Mouse (Mus musculus): Measurements from ENCODE around the gene Slc38a8.

The Slc38a8 gene

DNA sequence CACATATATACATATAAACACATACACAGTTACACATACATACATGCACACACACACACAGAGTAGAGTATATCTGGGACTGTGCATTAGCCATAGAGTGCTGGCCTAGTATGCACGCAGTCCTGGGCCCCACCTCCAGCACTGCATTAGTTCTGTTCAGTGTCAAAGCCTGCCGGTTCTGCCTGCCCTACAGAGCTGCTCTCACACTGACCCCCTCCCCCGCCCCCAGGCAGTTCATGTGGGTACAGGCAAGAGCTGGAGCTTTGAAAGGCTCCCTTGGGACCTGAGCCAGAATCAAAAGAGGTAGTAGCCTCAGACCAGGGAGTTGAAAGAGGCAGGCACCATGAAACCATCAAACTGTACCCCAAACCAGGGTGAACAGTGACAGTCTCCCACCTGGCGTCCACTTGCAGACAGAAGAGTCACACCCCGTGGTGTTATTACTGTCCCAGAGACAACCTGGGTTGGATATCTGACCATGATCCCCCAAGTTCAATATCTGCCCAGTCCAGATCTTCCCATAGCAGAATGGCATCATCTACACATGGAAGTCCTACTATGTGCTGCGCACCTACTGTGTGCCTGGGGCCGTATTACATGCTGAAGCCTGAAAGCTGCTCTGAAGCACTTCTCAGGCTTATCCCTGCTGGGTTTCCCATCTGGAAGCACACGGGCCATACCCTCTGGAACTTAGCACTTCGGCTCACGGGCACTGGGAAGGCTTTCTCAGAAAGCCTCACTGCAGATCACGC, 17.2 kb downstream of the Slc38a8 start:
- DNase-seq (ENCODE audit: low read depth) = no peak

GRCm38 (mm10) chr8:119478684-119479083, 22.8 kb downstream of the Slc38a8 start:
- DNase-seq (ENCODE audit: low read depth) = no peak

GRCm38 (mm10) chr8:119468091-119468490, 33.4 kb downstream of the Slc38a8 start:
- DNase-seq (ENCODE audit: low read depth) = no peak

DNA sequence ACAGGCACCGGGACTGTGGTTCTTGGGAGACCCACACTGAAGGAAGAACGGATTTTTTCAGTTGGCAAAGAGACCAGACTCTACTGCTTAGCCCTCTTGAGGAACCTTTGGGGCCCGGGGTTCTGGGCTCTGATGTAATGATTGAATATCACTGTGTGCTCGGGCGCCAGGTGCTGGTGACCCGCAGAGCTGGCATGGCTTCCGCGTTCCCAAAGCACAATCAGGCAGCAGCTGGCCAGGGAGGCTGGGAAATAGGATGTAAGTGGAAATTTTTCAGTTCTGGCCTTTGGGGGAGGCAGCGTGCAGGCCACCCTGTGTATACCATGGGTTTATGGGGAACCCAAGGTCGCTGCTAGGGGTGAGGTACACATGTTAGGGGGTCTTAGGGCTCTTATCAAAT, 34.7 kb downstream of the Slc38a8 start:
- no peak for DNase-seq (ENCODE audit: low read depth)

GRCm38 (mm10) chr8:119466105-119466504, 35.4 kb downstream of the Slc38a8 start:
- no peak for DNase-seq (ENCODE audit: low read depth)

- DNase-seq (ENCODE audit: low read depth) = no peak
These were observed 37.8 kb downstream of the Slc38a8 start for GRCm38 (mm10) chr8:119463709-119464108.

DNA sequence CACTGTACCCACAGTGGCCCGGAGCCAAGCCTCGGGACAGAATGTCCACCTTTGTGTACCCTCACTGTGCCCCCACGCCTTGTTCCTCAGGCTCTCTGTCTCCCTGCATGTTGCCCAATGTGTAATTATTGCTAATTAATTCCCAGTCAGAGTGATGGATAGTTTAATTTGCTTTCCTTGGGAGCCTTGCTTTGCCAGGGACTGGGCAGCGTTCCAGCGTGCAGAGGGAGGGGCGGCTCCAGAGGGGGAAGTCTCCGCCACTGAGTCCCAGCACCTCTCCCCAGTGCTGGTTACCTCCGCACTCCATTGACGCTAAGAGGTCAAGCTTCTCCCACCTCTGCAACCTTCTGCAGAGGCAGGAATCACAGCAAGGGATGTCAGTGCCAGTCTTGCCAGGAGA, 40.1 kb downstream of the Slc38a8 start:
- DNase-seq (ENCODE audit: low read depth) = no peak

DNA sequence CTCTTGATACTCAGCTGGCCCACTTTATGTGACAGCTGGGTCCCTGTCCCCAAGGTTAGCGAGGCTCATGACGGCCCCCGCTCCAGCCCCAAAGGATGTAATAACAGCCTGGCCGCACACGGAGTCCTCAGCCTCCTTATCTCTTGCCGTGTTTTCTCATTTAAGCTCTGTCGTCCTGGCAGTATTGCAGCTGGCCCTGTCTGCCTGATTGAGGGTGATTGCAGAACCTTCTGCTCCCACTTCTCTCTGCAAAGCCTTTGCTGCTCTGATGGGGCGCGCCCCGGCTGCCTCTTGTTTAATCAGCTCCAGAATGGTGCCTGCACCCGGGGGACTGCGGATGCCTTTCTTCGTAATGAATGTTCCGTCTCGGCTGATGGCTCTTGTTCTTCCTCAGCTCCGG, 41.8 kb downstream of the Slc38a8 start:
- DNase-seq (ENCODE audit: low read depth) = no peak

DNA sequence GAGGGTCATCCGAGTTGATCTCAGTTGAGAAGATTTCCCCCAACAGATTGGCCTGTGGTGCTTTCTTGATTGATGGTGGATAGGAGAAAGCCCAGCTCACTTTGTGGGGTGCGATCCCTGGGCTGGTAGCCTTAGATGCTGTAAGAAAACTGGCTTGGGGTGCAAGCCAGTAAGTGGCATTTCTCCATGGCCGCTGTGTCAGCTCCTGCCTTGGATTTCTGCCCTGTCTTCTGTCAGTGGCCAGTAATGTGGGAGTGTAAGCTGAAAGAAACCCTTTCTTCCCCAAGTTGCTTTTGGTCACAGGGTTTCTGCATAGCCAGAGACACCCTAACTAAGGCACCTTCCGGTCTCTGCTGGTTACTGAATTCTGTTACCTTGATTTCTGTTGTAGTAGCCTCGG, 45.5 kb downstream of the Slc38a8 start:
- DNase-seq (ENCODE audit: low read depth) = no peak

- no peak for DNase-seq (ENCODE audit: low read depth)
These were observed 48.6 kb downstream of the Slc38a8 start for GRCm38 (mm10) chr8:119452919-119453318.

GRCm38 (mm10) chr8:119451131-119451530, 50.4 kb downstream of the Slc38a8 start:
- peak; percentile 5 for DNase-seq (ENCODE audit: low read depth)

- no peak for DNase-seq (ENCODE audit: low read depth)
These were observed 51.9 kb downstream of the Slc38a8 start for GRCm38 (mm10) chr8:119449627-119450026.

DNA sequence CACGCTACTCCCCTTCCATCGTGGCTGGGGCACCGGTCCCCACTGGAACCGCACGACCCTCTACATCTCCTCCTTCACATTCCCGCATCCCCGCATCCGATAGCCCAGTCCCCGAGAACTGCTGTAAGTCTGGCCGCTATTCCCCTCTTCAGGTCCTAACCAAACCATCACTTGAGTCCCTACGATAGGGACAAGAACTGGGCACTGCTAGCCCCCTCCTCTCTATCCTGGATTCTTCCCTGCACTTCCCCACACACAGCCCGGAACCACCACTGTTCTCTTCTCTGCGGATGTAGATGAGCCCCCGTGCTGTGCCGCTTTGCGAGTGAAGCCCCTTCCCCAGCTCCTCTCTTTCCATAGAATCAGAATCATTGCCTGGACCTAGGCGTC, 53.7 kb downstream of the Slc38a8 start:
- no peak for DNase-seq (ENCODE audit: low read depth)

GRCm38 (mm10) chr8:119446990-119447780, 54.3 kb downstream of the Slc38a8 start:
- no peak for DNase-seq (ENCODE audit: low read depth)

DNA sequence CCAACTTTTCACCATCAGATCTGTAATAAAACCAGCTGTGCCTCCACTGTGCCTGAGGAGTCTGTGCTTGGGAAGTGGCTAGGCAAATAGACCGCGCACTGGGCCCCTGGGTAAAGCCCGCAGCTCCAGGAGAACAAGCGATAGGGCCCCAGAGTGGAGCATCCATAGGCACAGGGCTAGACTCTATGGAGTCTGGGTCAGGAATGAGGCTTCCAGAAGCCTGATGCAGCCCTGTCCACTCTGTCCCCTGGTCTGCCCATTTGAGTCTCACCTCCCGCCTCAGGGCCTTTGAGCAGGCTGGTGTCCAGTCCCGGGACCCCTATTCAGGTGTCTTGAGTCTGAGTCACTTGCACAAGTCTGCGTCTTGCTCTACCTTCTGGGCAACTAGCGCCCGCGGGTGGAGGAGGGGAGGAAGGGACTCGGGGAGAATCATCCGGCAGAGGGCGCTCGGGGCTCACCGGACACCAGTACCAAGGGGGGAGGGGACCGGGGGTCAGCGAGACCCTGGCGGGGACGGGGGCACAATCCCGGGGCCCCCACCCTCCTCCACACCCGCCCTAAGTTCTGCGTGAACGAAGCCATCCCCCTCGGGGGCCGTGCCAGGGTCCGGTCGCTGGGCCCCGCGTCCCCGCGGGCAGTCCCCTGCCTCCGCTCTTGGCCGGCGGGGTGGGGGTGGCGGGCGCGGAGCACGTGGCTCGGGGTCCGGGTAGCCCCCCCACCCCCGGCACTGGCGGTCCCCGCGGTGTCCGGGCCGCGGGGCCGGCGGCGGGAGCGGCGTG, 55.1 kb downstream of the Slc38a8 start, which contains the start of gene Necab2:
TSS of gene Necab2 (plus strand) at position 509 of the 779 bp plus-strand sequence.
- DNase-seq (ENCODE audit: low read depth) = no peak

DNA sequence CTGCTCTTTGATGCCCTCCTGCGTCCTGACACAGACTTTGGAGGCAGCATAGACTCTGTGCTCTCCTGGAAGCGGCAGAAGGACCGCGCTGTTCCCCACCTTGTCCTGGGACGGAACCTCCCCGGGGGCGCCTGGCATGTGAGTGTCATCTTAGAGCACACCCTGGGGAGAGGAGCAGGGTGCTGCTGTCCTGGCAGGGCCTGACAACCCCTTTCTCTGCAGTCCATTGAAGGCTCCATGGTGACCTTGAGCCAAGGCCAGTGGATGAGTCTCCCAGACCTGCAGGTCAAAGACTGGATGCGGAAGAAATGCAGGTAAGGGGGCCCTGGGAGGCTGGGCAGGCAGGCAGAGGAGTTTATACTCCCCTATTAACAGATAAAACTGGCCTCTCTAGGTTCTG, 58.5 kb downstream of the Slc38a8 start:
- no peak for DNase-seq (ENCODE audit: low read depth)

- DNase-seq (ENCODE audit: low read depth) = peak; percentile 50
These were observed 59.5 kb downstream of the Slc38a8 start for GRCm38 (mm10) chr8:119442013-119442412.

DNA sequence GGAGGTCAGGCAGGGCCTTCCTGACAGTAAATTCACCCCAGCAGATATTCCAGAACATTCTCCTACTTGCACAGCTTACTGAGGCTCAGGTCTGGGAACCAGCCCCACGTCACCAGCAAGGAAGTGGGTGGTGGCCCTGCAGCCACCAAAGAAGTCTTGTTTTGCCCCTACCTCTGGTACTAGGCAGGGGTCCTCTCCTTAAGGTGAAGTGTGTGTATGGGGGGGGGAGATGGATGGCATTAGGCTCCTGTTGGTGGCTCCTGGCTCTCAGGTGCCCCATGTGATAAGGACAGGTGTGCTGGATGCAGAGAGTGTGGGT, 60.6 kb downstream of the Slc38a8 start:
- DNase-seq (ENCODE audit: low read depth) = no peak

GRCm38 (mm10) chr8:119440250-119440951, 61.1 kb downstream of the Slc38a8 start:
- DNase-seq (ENCODE audit: low read depth) = peak; percentile 90

DNA sequence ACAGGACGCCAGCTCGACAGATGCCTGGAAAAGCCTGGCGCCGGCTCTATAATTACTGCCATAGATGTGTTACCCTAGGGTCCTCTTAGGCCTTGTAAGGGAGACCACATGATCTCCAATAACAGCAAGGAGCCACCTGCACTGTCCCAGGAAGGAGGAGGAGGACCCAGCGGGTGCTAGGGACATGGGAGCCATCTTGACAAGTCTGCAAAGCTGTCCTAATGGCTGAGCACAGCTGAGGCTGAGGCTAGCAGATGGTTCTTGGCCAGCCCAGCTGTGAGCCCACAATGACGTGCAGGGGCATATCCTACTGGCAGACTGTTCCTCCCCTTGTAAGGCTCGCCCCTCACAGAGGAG, 61.6 kb downstream of the Slc38a8 start:
- no peak for DNase-seq (ENCODE audit: low read depth)

GRCm38 (mm10) chr8:119439424-119439823, 62.1 kb downstream of the Slc38a8 start:
- DNase-seq (ENCODE audit: low read depth) = no peak

GRCm38 (mm10) chr8:119438876-119439275, 62.6 kb downstream of the Slc38a8 start:
- no peak for DNase-seq (ENCODE audit: low read depth)

Measured in 416B (cell line).